Mouse (Mus musculus) forebrain, postnatal 0 days (tissue): ENCODE measurements around the gene Eps15. TPM values are rescaled to one million over a fixed set of nuclear protein-coding genes. Genes with fewer than 3 reads are reported as not detected.

ENCODE experiments used
- ATAC-seq: fragments of 200-750 bp; cut with Nextera tagmentation; 2 replicates; pipeline ENCODE4 v1.8.0; 2017; ENCODE audit warnings: mild to moderate bottlenecking, moderate library complexity
- DNase-seq: peaks from one replicate; pipeline ENCODE4 v3.0.0-alpha.2; 2015
- H3K27ac ChIP-seq: fragments of 300-500 bp; sonication (generic); 2 replicates; pipeline ENCODE4 v1.5.1; 2014; ENCODE audit warnings: low read depth, mild to moderate bottlenecking, antibody characterized with exemption, low read length, moderate library complexity, mixed read lengths
- H3K27me3 ChIP-seq: fragments of 300-500 bp; sonication (generic); 2 replicates; pipeline ENCODE4 v1.6.1; 2014; ENCODE audit warnings: mild to moderate bottlenecking, low read length, mixed read lengths; ENCODE audit not compliant: insufficient read depth
- H3K36me3 ChIP-seq: fragments of 300-500 bp; sonication (generic); 2 replicates; pipeline ENCODE4 v1.6.1; 2014; ENCODE audit warnings: mild to moderate bottlenecking, moderate library complexity; ENCODE audit not compliant: insufficient read depth
- H3K4me1 ChIP-seq: fragments of 300-500 bp; sonication (generic); 2 replicates; pipeline ENCODE4 v1.6.1; 2014; ENCODE audit warnings: antibody characterized with exemption; ENCODE audit not compliant: insufficient read depth
- H3K4me2 ChIP-seq: fragments of 300-500 bp; sonication (generic); 2 replicates; pipeline ENCODE4 v1.6.1; 2014; ENCODE audit warnings: low read depth, mild to moderate bottlenecking, moderate library complexity
- H3K4me3 ChIP-seq: fragments of 300-500 bp; sonication (generic); 2 replicates; pipeline ENCODE4 v1.5.1; 2014; ENCODE audit warnings: low read depth, low read length, mixed read lengths
- H3K9ac ChIP-seq: fragments of 300-500 bp; sonication (generic); 2 replicates; pipeline ENCODE4 v1.6.1; 2014; ENCODE audit warnings: mild to moderate bottlenecking
- H3K9me3 ChIP-seq: fragments of 300-500 bp; sonication (generic); 2 replicates; pipeline ENCODE4 v1.6.1; 2016; ENCODE audit warnings: low read length
- CTCF ChIP-seq: sonication (generic); IDR thresholded peaks from 2 replicates; pipeline ENCODE4 v1.5.1; 2016; ENCODE audit warnings: antibody characterized with exemption, control low read depth, low read depth
- WGBS: fragments of 180-500 bp; shearing (Covaris S2); extraction: QIAGEN DNeasy Blood & Tissue Kit; methylation state at CpG from one replicate; pipeline ENCODE4 v1.1.7; 2014; 5-methylcytosine and 5-hydroxymethylcytosine counted together
- polyA plus RNA-seq: library from polyadenylated mRNA; unstranded; fragments of >200 nt; fragmentation: Nextera tagmentation; extraction: Ambion mirVana; gene quantifications from 2 replicates; pipeline ENCODE4 v1.2.1, GENCODE M21; 2015
- total RNA-seq: library from RNA; depleted of rRNA; stranded (reverse); fragments of >200 nt; gene quantifications from 2 replicates; pipeline ENCODE4 v1.2.3, GENCODE M21; 2014; rRNA removed

Eps15 gene
- total RNA-seq (108 and 109 TPM in 2 replicates), polyA plus RNA-seq (33.1 and 42.6 TPM in 2 replicates)

DNA sequence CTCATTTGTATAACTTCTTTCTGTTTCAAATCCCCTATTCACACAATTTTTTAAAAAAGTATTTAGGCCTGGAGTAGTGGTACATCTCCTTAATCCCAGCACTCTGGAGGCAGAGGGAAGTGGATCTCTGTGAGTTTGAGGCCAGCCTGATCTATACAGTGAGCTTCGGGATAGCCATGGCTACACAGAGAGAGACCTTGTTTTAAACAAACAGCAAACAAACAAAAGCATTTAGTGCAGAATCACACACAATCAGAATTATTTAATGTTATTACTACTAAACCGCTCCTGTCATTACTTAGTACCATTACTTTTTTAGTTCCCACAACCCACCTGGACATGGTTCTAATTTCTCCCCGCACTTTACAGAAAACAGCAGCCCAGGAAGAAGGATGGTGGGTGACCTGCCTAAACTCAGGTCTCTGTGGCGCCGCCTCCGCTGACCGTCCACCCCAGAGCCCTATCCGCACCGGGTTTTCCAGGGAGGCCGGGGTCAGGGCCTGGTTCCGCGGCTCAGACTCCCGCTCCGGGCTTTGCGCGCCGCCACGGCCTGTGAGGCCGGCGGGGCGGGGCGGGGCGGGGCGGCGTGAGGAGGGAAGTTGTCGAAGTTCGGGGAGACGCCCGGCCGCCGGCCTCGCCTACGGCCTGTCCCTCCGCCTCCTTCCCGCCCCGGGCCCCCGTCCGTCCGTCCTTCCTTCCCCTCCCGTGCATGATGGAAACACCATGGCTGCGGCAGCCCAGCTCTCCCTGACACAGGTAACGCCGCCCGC is at the start of gene Eps15:
Eps15 (plus strand) TSS at position 580 of the 770 bp plus-strand sequence.
- no peaks in the 10 kb centered on the region for H3K36me3 ChIP-seq
- peak within 1 kb of the TSS; percentile 50 for H3K9ac ChIP-seq
- H3K4me3 ChIP-seq = peak within 1 kb of the TSS; percentile 88
- ATAC-seq (peak; percentile 97), DNase-seq (peak; percentile 77)
- no peaks in the 10 kb centered on the region for H3K9me3 ChIP-seq
- no peaks in the 10 kb centered on the region for H3K4me1 ChIP-seq
- TF ChIP-seq CTCF = no peak
- H3K4me2 ChIP-seq = peak within 1 kb of the TSS; percentile 79
- WGBS = 6% methylated on average over 40 of the region's 44 CpGs
- no peaks in the 10 kb centered on the region for H3K27me3 ChIP-seq
- 0 out of 2 replicates have a peak within 1 kb of the TSS, but pooled peaks have one; percentile 35 for H3K27ac ChIP-seq

DNA sequence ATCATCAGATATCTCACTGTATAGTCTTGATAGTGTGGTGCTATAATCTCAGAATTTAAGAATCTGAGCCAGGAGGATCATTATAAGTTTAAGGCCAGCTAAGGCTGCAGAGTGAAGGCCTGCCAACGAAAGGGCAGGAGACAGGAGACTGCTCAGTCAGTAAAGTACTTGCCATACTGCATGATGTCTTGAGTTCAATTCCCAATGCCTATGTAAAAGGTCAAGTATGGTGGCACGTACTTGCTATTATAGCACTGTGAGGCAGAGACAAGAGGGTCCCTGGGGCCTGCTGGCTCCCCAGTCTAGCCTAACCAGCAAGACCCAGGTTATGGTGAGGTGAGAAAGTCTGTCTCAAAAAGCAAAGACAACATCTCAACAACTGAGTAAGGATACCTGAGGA is 45.9 kb upstream of the Eps15 start, which contains the start of gene Calr4:
Calr4 (plus strand) TSS at position 301 of the 400 bp plus-strand sequence.
- Histone ChIP-seq H3K27me3 (no peaks in the 10 kb centered on the region), H3K4me2 (no peak within 1 kb of the TSS), H3K4me1 (no peaks in the 10 kb centered on the region; the same call in 1 of the 2 replicates), H3K36me3 (no peaks in the 10 kb centered on the region), H3K27ac (no peak within 1 kb of the TSS), H3K9ac (no peak within 1 kb of the TSS), H3K9me3 (no peaks in the 10 kb centered on the region), H3K4me3 (no peak within 1 kb of the TSS)
- ATAC-seq (no peak), DNase-seq (no peak)
- TF ChIP-seq CTCF = no peak
- 79% methylated on average over 2 of the region's 2 CpGs for WGBS

DNA sequence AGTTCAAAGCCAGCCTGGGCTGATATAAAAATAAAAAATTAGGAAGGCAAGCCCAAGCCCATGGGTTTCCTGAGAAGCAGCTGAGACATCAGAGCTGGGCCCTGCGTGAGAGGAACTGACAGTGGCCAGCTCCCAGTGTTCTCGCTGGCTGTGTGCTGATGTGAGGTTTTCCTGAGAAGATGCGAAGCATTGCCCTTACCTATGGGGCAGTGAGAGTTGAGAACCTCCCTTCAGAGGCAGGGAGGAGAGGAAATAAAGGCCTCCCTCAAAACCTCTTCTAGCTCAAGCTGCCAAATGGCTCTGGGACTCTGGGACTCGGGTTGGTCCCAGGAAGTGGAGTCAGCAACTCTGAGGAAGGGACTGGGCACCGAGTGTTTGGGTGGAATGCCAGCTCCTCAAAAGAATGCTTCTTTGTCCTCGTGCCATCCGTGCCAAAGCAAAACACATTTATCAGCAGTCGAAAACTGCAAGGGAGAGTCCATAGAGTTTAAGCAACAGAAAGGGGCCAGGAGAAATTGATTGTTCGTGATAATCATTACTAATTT is 45.2 kb upstream of the Eps15 start:
- no peak overlapping the region for H3K4me3 ChIP-seq
- no peak overlapping the region for H3K4me2 ChIP-seq
- H3K9me3 ChIP-seq = no peaks in the 10 kb centered on the region
- WGBS = 56% methylated on average over 9 of the region's 9 CpGs
- no peaks in the 10 kb centered on the region; the same call in 1 of the 2 replicates for H3K4me1 ChIP-seq
- no peak overlapping the region for H3K9ac ChIP-seq
- no peaks in the 10 kb centered on the region for H3K36me3 ChIP-seq
- no peak for DNase-seq
- no peaks in the 10 kb centered on the region for H3K27me3 ChIP-seq
- TF ChIP-seq CTCF = no peak
- H3K27ac ChIP-seq = no peak overlapping the region
- ATAC-seq = no peak

DNA sequence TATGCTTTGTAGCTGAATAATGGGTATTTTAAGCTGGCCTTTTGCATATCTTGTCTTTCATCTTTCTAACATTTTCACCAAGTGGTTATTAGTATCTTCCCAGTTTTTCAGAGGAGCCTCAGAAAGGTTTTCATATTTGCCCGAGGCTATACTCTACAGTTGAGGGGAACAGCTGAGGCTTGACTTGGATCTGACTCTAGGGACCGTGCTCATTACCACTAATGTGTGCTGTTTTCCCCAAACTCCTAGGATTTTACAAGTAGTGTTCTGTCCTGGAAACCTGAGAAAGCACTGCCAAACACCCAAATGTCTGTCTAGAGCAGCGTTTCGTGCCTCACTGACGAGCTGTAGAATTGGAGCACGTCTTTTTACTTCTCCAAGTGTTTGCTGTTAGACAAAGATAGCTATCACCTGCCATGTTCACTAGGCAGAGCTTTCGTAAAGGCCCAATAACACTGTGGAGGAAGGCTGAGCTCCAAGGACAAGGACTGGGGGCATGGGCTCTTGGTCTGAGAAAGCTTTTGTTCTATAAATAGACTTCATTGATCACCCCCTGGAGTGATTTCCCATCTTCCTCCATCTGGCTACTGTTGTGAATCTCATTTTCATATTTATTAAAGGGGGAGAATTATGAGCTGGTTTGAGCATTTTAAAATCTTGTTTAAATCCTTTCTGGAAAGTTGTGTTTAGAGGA is 43.7 kb upstream of the Eps15 start:
- Histone ChIP-seq H3K4me3 (no peak overlapping the region), H3K4me2 (no peak overlapping the region), H3K9me3 (no peaks in the 10 kb centered on the region), H3K27ac (no peak overlapping the region), H3K9ac (no peak overlapping the region), H3K27me3 (no peaks in the 10 kb centered on the region), H3K36me3 (no peaks in the 10 kb centered on the region), H3K4me1 (no peaks in the 10 kb centered on the region; the same call in 1 of the 2 replicates)
- DNase-seq (no peak), ATAC-seq (no peak)
- TF ChIP-seq CTCF = no peak
- 40% methylated on average over 7 of the region's 7 CpGs for WGBS

DNA sequence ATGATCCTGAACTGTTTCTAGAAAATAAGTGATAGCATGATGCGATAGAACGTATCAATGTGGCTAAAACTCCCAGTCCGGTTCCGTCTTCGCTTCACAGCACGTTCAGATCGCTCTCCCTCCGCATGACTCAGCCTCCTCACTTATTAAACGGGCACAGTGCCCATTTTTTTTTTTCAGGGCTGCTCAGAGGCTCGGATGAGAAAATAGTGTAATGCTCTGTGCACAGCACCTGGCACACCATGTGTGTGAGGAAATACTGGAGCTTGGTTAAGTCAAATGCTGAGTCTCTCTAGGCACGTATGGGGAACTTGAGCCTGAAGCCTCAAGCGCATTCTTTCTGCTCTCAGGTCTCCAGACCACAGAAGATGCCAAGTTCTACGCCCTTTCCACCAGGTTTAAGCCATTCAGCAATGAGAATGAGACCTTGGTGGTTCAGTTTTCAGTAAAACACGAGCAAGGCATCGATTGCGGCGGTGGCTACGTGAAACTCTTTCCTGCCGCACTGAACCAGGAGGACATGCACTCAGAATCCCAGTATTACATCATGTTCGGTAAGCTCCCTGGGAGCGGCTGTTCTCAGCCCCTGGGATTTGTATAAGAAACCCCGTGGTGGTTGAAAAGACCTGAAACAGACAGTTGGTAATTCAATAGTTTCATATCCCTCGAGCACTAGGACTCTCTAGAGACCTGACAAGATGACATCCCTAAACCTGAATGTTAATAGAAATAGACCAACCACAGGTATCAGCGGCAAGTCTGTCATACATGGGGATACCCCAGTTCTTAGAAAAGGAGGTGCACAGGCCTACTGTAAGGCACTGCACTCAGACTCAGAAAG is 41.4 kb upstream of the Eps15 start:
- Histone ChIP-seq H3K4me2 (no peak overlapping the region), H3K27me3 (no peaks in the 10 kb centered on the region), H3K4me3 (no peak overlapping the region), H3K27ac (no peak overlapping the region), H3K9me3 (no peaks in the 10 kb centered on the region), H3K9ac (no peak overlapping the region), H3K4me1 (no peaks in the 10 kb centered on the region; the same call in 1 of the 2 replicates), H3K36me3 (no peaks in the 10 kb centered on the region)
- TF ChIP-seq CTCF = no peak
- 73% methylated on average over 24 of the region's 24 CpGs for WGBS
- DNase-seq (no peak), ATAC-seq (no peak)

DNA sequence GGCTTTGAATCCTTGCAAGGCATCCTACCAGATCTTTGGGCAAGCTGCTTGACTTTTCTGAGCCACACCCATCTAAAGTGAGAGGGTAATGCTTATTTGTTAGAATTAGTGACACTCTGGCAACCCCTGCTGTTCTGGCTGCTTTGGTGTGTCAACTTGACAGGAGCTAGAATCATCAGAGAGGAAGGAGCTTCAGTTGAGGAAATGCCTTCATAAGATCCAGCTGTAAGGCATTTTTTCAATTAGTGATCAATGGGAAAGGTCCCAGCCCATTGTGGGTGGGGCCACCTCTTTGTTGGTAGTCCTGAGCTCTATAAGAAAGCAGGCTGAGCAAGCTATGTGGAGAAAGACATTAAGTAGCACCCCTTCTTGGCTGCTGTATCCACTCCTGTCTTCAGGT is 38.8 kb upstream of the Eps15 start:
- Histone ChIP-seq H3K4me1 (no peaks in the 10 kb centered on the region), H3K27me3 (no peaks in the 10 kb centered on the region), H3K9me3 (no peaks in the 10 kb centered on the region), H3K9ac (no peak overlapping the region), H3K4me3 (no peak overlapping the region), H3K27ac (no peak overlapping the region), H3K4me2 (no peak overlapping the region), H3K36me3 (no peaks in the 10 kb centered on the region)
- ATAC-seq (no peak), DNase-seq (no peak)
- TF ChIP-seq CTCF = no peak
